Mouse (Mus musculus) kidney, embryonic 15.5 days (tissue): ENCODE measurements around the gene Ubr1. TPM values are rescaled to one million over a fixed set of nuclear protein-coding genes. Genes with fewer than 3 reads are reported as not detected.

Experiments
- ATAC-seq: fragments of 200-750 bp; cut with Nextera tagmentation; replicated peaks from 2 replicates; pipeline ENCODE4 v1.8.0; 2017; ENCODE audit warnings: moderate TSS enrichment; ENCODE audit not compliant: low FRiP score
- H3K27ac ChIP-seq: fragments of 300-500 bp; sonication (generic); 2 replicates; pipeline ENCODE4 v1.5.1; 2015; ENCODE audit warnings: mild to moderate bottlenecking, inconsistent platforms
- H3K27me3 ChIP-seq: fragments of 300-500 bp; sonication (generic); 2 replicates; pipeline ENCODE4 v1.6.1; 2015; ENCODE audit warnings: inconsistent platforms
- H3K36me3 ChIP-seq: fragments of 300-500 bp; sonication (generic); 2 replicates; pipeline ENCODE4 v1.6.1; 2015; ENCODE audit warnings: inconsistent platforms
- H3K4me1 ChIP-seq: fragments of 300-500 bp; sonication (generic); 2 replicates; pipeline ENCODE4 v1.6.1; 2015; ENCODE audit warnings: inconsistent platforms
- H3K4me2 ChIP-seq: fragments of 300-500 bp; sonication (generic); 2 replicates; pipeline ENCODE4 v1.6.1; 2015; ENCODE audit warnings: moderate library complexity, mild to moderate bottlenecking, inconsistent platforms
- H3K4me3 ChIP-seq: fragments of 300-500 bp; sonication (generic); replicated peaks from 2 replicates; pipeline ENCODE4 v1.5.1; 2015; ENCODE audit warnings: mild to moderate bottlenecking, inconsistent platforms
- H3K9ac ChIP-seq: fragments of 300-500 bp; sonication (generic); 2 replicates; pipeline ENCODE4 v1.6.1; 2015; ENCODE audit warnings: mild to moderate bottlenecking, inconsistent platforms
- H3K9me3 ChIP-seq: fragments of 300-500 bp; sonication (generic); replicated peaks from 2 replicates; pipeline ENCODE4 v1.6.1; 2016; ENCODE audit warnings: inconsistent platforms
- WGBS: fragments of 180-500 bp; shearing (Covaris S2); methylation state at CpG from one replicate; pipeline ENCODE4 v1.1.7; 2015; ENCODE audit warnings: mixed read lengths; 5-methylcytosine and 5-hydroxymethylcytosine counted together
- microRNA-seq: library from miRNA; unstranded; fragments of <30 nt; microRNA quantifications from one replicate; pipeline ENCODE4, GENCODE M21; 2016
- polyA plus RNA-seq: library from polyadenylated mRNA; unstranded; fragments of >200 nt; fragmentation: Nextera tagmentation; extraction: Ambion mirVana; gene quantifications from 2 replicates; pipeline ENCODE4 v1.2.1, GENCODE M21; 2015

Ubr1 gene
- polyA plus RNA-seq, 1 experiment from 2014 or later = 30.4 TPM

DNA sequence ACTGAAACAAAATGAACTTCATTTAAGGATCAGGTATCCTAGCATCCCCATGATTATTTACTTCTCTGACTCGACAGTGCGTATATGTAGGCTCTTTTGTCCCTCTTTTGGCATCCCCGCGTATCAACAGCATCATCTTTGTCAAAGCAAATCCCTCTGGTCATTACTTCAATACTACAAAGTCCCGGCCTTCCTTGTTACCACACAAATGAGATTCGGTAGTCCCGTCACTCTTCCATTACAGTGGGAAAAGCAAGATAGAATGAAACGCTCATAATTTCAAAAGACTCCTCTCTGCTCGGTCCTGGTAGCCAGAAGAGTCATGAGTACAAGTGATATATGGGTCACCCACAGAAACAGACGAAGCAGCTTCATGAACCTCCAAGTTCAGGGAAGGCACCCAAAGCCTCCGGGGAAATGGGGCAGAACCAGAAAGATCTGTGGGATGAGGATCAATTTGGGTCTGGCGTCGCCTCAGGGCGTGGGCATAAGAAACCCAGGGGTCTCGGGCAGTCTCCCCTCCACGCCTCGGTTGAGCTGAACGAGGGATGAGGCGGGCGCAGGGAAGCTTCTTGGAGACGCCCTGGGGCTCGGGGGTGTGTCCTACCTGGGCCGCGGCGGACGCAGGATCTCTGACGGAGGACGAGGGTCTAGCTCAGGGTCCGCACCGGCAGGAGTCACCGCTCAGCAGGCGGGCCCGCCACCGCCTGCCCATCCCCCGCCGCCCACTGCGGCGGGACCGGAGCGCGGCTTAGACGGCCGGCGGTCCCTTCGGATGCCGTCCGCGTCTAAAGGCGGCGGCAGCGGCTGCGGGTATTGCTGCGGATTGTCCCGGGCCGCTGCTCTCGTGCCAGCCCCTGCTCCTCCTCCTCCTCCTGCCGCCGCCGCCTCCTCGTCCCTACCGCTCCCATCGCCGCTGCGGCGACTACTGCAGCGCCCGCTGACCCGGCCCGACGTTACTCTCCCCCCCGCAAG is 120.8 kb downstream of the Ubr1 start, which contains the start of gene Cdan1:
Gene Cdan1 (minus strand): TSS at position 680 of the 975 bp plus-strand sequence.
- peaks cover 8% of the 10 kb centered on the region for H3K4me1 ChIP-seq
- no peaks in the 10 kb centered on the region for H3K36me3 ChIP-seq
- peak within 1 kb of the TSS; percentile 79 for H3K4me2 ChIP-seq
- no peaks in the 10 kb centered on the region for H3K27me3 ChIP-seq
- under 1% methylated on average over 70 of the region's 71 CpGs for WGBS
- no peaks in the 10 kb centered on the region for H3K9me3 ChIP-seq
- ATAC-seq = peak; percentile 82
- peak within 1 kb of the TSS; percentile 74 for H3K9ac ChIP-seq
- peak within 1 kb of the TSS; percentile 87 for H3K4me3 ChIP-seq
- peak within 1 kb of the TSS; percentile 60 for H3K27ac ChIP-seq

DNA sequence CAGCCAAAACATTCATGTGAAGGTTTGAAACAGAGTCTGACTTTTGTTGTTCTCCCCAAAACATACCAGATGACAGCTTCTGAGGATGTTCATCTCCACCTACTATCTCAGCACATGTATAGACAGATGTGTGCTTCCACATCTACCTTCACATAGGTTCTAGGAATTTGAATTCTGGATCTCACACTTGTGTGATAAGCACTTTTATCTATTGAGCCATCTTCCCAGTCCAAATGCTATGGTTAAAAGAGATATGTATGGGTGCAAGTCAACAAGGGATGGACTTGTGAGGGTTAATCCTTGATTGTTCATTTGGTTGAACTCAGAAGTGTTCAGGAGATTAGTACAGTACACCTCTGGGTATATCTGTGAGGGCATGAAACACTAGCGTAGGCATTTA is 125.2 kb downstream of the Ubr1 start:
- Histone ChIP-seq H3K4me1 (peaks cover 5% of the 10 kb centered on the region; the same call in 1 of the 2 replicates), H3K27ac (no peak overlapping the region), H3K9me3 (no peaks in the 10 kb centered on the region), H3K4me2 (no peak overlapping the region), H3K36me3 (no peaks in the 10 kb centered on the region), H3K27me3 (no peaks in the 10 kb centered on the region), H3K9ac (no peak overlapping the region), H3K4me3 (no peak overlapping the region)
- no peak for ATAC-seq
- 87% methylated on average over 1 of the region's 1 CpGs for WGBS

DNA sequence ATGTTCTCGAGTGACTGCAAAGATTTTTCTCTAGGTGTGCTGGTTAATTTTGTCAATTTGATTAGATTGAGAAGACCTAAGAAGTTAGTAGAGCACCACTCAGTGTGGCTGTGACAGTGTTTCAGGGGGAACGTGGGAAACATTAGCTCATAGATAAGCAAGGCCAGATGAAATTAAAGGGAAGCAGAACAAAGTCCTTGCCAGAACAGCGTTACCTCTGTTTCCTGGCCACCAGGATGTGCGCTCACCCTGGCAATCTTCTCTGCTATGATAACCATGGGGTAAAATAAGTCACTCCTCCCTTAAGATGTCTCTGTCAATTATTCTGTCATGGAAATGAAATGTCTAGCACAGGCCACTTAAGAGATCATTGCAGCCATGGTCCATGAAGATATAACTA is 126.5 kb downstream of the Ubr1 start:
- WGBS = 76% methylated on average over 4 of the region's 4 CpGs
- Histone ChIP-seq H3K27me3 (no peaks in the 10 kb centered on the region), H3K27ac (no peak overlapping the region), H3K9ac (no peak overlapping the region), H3K4me1 (peaks cover under 1% of the 10 kb centered on the region; the same call in 1 of the 2 replicates), H3K36me3 (no peaks in the 10 kb centered on the region), H3K4me2 (no peak overlapping the region), H3K9me3 (no peaks in the 10 kb centered on the region), H3K4me3 (no peak overlapping the region)
- no peak for ATAC-seq

DNA sequence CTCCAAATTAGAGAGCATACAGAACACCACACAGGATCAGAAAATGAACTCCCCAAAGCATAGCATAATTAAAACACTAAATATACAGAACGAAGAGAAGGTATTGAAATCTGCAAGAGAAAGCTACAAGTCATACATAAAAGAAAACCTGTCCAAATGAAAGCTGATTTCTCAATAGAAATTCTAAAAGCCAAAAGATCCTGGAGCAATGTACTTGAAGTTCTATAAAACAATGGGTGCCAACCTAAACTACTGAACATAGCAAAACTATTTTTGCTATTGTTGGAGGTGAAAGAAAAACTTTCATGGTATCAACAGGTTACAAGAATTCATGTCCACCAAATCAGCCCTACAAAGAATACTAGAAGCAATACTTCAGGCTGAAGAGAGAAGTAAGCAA is 129.3 kb downstream of the Ubr1 start:
- WGBS = 87% methylated on average over 1 of the region's 1 CpGs
- Histone ChIP-seq H3K9ac (no peak overlapping the region), H3K36me3 (0 out of 2 replicates have a peak, but pooled peaks cover 3% of the 10 kb centered on the region), H3K4me1 (no peaks in the 10 kb centered on the region), H3K27ac (no peak overlapping the region), H3K9me3 (no peaks in the 10 kb centered on the region), H3K4me2 (no peak overlapping the region), H3K27me3 (no peaks in the 10 kb centered on the region), H3K4me3 (no peak overlapping the region)
- no peak for ATAC-seq

DNA sequence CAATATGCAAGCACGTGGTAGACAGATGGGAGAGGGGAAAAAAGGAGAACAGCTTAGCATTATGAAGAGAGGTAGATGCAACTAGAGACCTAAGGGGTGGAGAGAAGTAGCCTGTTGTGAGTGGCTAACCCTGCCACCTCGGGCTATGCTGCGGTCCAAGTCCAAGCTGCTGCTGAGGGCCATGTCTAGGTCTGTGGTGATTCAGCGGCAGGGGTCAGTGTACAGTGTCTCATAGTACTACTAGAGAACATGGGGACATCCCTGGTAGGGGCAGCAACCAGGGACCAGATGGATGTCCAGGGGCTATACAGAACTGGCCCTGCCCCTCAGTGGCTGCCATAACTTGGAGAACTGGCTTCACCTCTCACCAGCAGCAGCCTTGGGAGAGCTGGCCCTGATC is 135.3 kb downstream of the Ubr1 start:
- no peak overlapping the region for H3K4me3 ChIP-seq
- H3K4me1 ChIP-seq = no peaks in the 10 kb centered on the region
- no peak overlapping the region for H3K4me2 ChIP-seq
- H3K36me3 ChIP-seq = 0 out of 2 replicates have a peak, but pooled peaks cover 9% of the 10 kb centered on the region
- no peaks in the 10 kb centered on the region for H3K9me3 ChIP-seq
- WGBS = 93% methylated on average over 4 of the region's 4 CpGs
- no peak overlapping the region for H3K9ac ChIP-seq
- H3K27ac ChIP-seq = no peak overlapping the region
- no peaks in the 10 kb centered on the region for H3K27me3 ChIP-seq
- ATAC-seq = no peak

GRCm38 (mm10) chr2:120826936-120827638 is 143.4 kb downstream of the Ubr1 start:
- no peak overlapping the region for H3K9ac ChIP-seq
- no peak for ATAC-seq
- WGBS = 43% methylated on average over 1 of the region's 1 CpGs
- no peak overlapping the region for H3K4me2 ChIP-seq
- H3K4me3 ChIP-seq = no peak overlapping the region
- no peak overlapping the region for H3K27ac ChIP-seq
- no peaks in the 10 kb centered on the region for H3K4me1 ChIP-seq
- H3K9me3 ChIP-seq = no peaks in the 10 kb centered on the region
- H3K27me3 ChIP-seq = no peaks in the 10 kb centered on the region
- no peaks in the 10 kb centered on the region for H3K36me3 ChIP-seq

Small RNA genes within 50 kb of the gene (microRNA-seq; reads per million reads assigned to microRNA genes)
- not detected for gene Gm44325

Other genes starting within 250 kb of the Ubr1 start
- 5.1 and 7.4 TPM in 2 replicates for gene Cdan1, start 120.6 kb downstream of the Ubr1 start, polyA plus RNA-seq
- gene Ttbk2, start 120.1 kb downstream of the Ubr1 start, polyA plus RNA-seq = 3.2 and 3.6 TPM in 2 replicates
- gene Tmem62, start 6.3 kb upstream of the Ubr1 start, polyA plus RNA-seq = 4.8 and 5.7 TPM in 2 replicates
- 44.9 and 48.6 TPM in 2 replicates for gene Ccndbp1, start 37.7 kb upstream of the Ubr1 start, polyA plus RNA-seq
- gene Epb42, start 66.4 kb upstream of the Ubr1 start, polyA plus RNA-seq = 2.2 and 4.1 TPM in 2 replicates
- gene Tgm5, start 115.1 kb upstream of the Ubr1 start, polyA plus RNA-seq = 6.8 and 7.8 TPM in 2 replicates
- 0.17 and 0.25 TPM in 2 replicates for gene Tgm7, start 139.1 kb upstream of the Ubr1 start, polyA plus RNA-seq
- gene Adal, start 169.7 kb upstream of the Ubr1 start, polyA plus RNA-seq = 21.3 and 21.9 TPM in 2 replicates
- gene Lcmt2, start 169.9 kb upstream of the Ubr1 start, polyA plus RNA-seq = 22.8 and 24.5 TPM in 2 replicates
- gene Tubgcp4, start 199.9 kb upstream of the Ubr1 start, polyA plus RNA-seq = 57.2 and 57.6 TPM in 2 replicates
- 12.6 and 13.8 TPM in 2 replicates for gene Zscan29, start 200.4 kb upstream of the Ubr1 start, polyA plus RNA-seq